In the genomic region with DNA sequence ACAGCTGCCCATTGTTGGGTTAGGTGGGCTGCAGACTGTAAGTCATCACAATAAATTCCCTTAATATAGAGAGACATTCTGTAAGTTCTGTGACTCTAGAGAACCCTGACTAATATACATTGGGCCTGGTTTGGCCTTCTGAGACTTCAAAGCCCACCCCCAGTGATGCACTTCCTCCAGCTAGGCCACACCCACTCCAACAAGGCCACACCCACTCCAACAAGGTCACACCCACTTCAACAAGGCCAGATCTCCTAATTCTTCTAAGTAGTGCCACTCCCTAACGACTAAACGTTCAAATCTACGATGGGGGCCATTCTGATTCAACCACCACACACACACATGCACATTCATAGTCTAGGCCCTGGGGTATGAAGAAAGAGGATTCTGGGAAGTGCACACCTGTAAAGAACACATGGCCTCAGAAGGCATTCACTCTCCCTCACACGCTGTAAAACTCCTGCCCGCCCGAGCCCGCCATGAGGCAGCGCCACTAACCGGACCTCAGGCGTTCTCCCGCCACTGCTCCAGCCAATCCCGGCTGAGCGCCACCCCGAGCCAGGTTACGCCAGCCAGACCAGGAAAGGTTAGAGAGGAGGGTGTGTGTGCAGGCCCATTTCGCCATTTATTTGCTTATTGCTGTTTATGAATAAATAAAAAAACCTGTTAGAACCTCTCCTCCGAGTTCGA, we compare ENCODE assay signal across 20 mouse cellular contexts. TPM values are rescaled to one million over a fixed set of nuclear protein-coding genes. Genes with fewer than 3 reads are reported as not detected.
DNase-seq lines count a peak whose midpoint lies in the region; ATAC-seq and TF ChIP-seq lines count a peak whose summit lies in the region.
"Had no signal": no experiment of that assay in that cellular context is flagged by ENCODE, and none has a peak within 500 bp of the region (broad histone marks: within the 10 kb centered on the region; RNA-seq: fewer than 3 reads in every experiment).

No protein-coding gene starts in this region.

- no peak for DNase-seq in embryonic facial prominence, embryonic 10.5 days (ENCODE audit: low spot score)
- DNase-seq in limb, embryonic 10.5 days (ENCODE audit: low spot score) = no peak
- DNase-seq in ES-E14 (ENCODE audit: low read depth, low spot score) = no peak
- no peak for DNase-seq in lung, postnatal 4 days
- DNase-seq: adrenal gland, adult 2 months; adrenal gland, postnatal 14 days; cerebellum, adult 11 months; cerebellum, adult 2 months; cerebellum, adult 9-11 months; cerebellum, postnatal 25 days; gastrocnemius, postnatal 10 days; gastrocnemius, postnatal 36 days had no signal

- H3K4me2 ChIP-seq in embryonic facial prominence, embryonic 13.5 days = no peak overlapping the region
- H3K4me2 ChIP-seq in limb, embryonic 12.5 days = no peak overlapping the region
- H3K4me2 ChIP-seq in kidney, embryonic 14.5 days (replicated peaks; ENCODE audit: low read depth, low read length) = no peak overlapping the region
- H3K4me2 ChIP-seq: forebrain, embryonic 13.5 days; hindbrain, embryonic 12.5 days; hindbrain, embryonic 15.5 days had no signal

- H3K27ac ChIP-seq in embryonic facial prominence, embryonic 13.5 days = no peak overlapping the region
- H3K27ac ChIP-seq in embryonic facial prominence, embryonic 10.5 days (replicated peaks) = no peak overlapping the region
- no peak overlapping the region for H3K27ac ChIP-seq in limb, embryonic 12.5 days
- no peak overlapping the region for H3K27ac ChIP-seq in limb, embryonic 10.5 days
- H3K27ac ChIP-seq in ES-E14 (ENCODE audit: insufficient read depth, low read depth, low read length, poor library complexity, severe bottlenecking) = no peak overlapping the region
- H3K27ac ChIP-seq in kidney, embryonic 14.5 days (ENCODE audit: low read depth, low read length) = no peak overlapping the region
- H3K27ac ChIP-seq: forebrain, embryonic 10.5 days; forebrain, embryonic 13.5 days; hindbrain, embryonic 12.5 days; hindbrain, embryonic 15.5 days had no signal

- peaks cover 8% of the 10 kb centered on the region; the same call in 1 of the 2 replicates for H3K9me3 ChIP-seq in embryonic facial prominence, embryonic 13.5 days
- H3K9me3 ChIP-seq in embryonic facial prominence, embryonic 10.5 days = peaks cover 22% of the 10 kb centered on the region; the same call in 1 of the 2 replicates
- peaks cover 19% of the 10 kb centered on the region for H3K9me3 ChIP-seq in limb, embryonic 12.5 days
- 0 out of 2 replicates have a peak, but pooled peaks cover 7% of the 10 kb centered on the region for H3K9me3 ChIP-seq in limb, embryonic 10.5 days (replicated peaks)
- no peaks in the 10 kb centered on the region for H3K9me3 ChIP-seq in ES-E14 (ENCODE audit: control insufficient read depth, insufficient read depth, low read depth, low read length)
- peaks cover 6% of the 10 kb centered on the region; the same call in 1 of the 2 replicates for H3K9me3 ChIP-seq in kidney, embryonic 14.5 days (ENCODE audit: control insufficient read depth, low read length)
- H3K9me3 ChIP-seq: hindbrain, embryonic 15.5 days had no signal

- H3K4me1 ChIP-seq in embryonic facial prominence, embryonic 13.5 days = no peaks in the 10 kb centered on the region
- H3K4me1 ChIP-seq in embryonic facial prominence, embryonic 10.5 days = 0 out of 2 replicates have a peak, but pooled peaks cover 3% of the 10 kb centered on the region
- H3K4me1 ChIP-seq in limb, embryonic 12.5 days (replicated peaks) = no peaks in the 10 kb centered on the region
- H3K4me1 ChIP-seq in limb, embryonic 10.5 days = no peaks in the 10 kb centered on the region
- H3K4me1 ChIP-seq in ES-E14 (ENCODE audit: control insufficient read depth in 2 of 2, insufficient read depth in 2 of 2, low read length in 2 of 2, poor library complexity in 1 of 2) = peaks cover 0 to 2% of the 10 kb centered on the region in 2 experiments; a peak in 1 of 4 replicates
- no peaks in the 10 kb centered on the region for H3K4me1 ChIP-seq in kidney, embryonic 14.5 days (ENCODE audit: control insufficient read depth, insufficient read depth, low read length)
- H3K4me1 ChIP-seq: forebrain, embryonic 10.5 days; forebrain, embryonic 13.5 days; hindbrain, embryonic 12.5 days; hindbrain, embryonic 15.5 days had no signal

- no peaks in the 10 kb centered on the region for H3K36me3 ChIP-seq in embryonic facial prominence, embryonic 13.5 days
- H3K36me3 ChIP-seq in embryonic facial prominence, embryonic 10.5 days (replicated peaks) = no peaks in the 10 kb centered on the region
- H3K36me3 ChIP-seq in limb, embryonic 12.5 days = no peaks in the 10 kb centered on the region
- no peaks in the 10 kb centered on the region for H3K36me3 ChIP-seq in limb, embryonic 10.5 days
- no peaks in the 10 kb centered on the region; the same call in 1 of the 2 replicates for H3K36me3 ChIP-seq in ES-E14 (ENCODE audit: control insufficient read depth, insufficient read depth, low read length, poor library complexity, severe bottlenecking)
- H3K36me3 ChIP-seq in kidney, embryonic 14.5 days (ENCODE audit: control insufficient read depth, insufficient read depth, low read length) = no peaks in the 10 kb centered on the region
- H3K36me3 ChIP-seq: forebrain, embryonic 10.5 days; hindbrain, embryonic 12.5 days; hindbrain, embryonic 15.5 days had no signal

- no peak overlapping the region for H3K4me3 ChIP-seq in embryonic facial prominence, embryonic 13.5 days
- H3K4me3 ChIP-seq in embryonic facial prominence, embryonic 10.5 days = no peak overlapping the region
- H3K4me3 ChIP-seq in limb, embryonic 12.5 days (replicated peaks) = no peak overlapping the region
- no peak overlapping the region for H3K4me3 ChIP-seq in limb, embryonic 10.5 days
- no peak overlapping the region for H3K4me3 ChIP-seq in ES-E14 (ENCODE audit: insufficient read depth in 1 of 2, low read depth in 1 of 2, low read length in 2 of 2, poor library complexity in 1 of 2, severe bottlenecking in 1 of 2)
- no peak overlapping the region for H3K4me3 ChIP-seq in kidney, embryonic 14.5 days (ENCODE audit: low read length)
- H3K4me3 ChIP-seq: forebrain, embryonic 10.5 days; forebrain, embryonic 13.5 days; hindbrain, embryonic 12.5 days; hindbrain, embryonic 15.5 days had no signal

- no peak overlapping the region for H3K9ac ChIP-seq in embryonic facial prominence, embryonic 13.5 days
- H3K9ac ChIP-seq in limb, embryonic 12.5 days (replicated peaks) = no peak overlapping the region
- H3K9ac ChIP-seq in ES-E14 (ENCODE audit: insufficient read depth, low read depth, low read length, poor library complexity, severe bottlenecking) = 0 out of 2 replicates have a peak overlapping the region, but pooled peaks have one; percentile 2
- H3K9ac ChIP-seq in kidney, embryonic 14.5 days (ENCODE audit: low read depth, low read length) = no peak overlapping the region
- H3K9ac ChIP-seq: forebrain, embryonic 13.5 days; hindbrain, embryonic 12.5 days; hindbrain, embryonic 15.5 days had no signal

- WGBS in embryonic facial prominence, embryonic 13.5 days = 89% methylated on average over 18 of the region's 18 CpGs
- 93% methylated on average over 18 of the region's 18 CpGs for WGBS in embryonic facial prominence, embryonic 10.5 days
- 92% methylated on average over 18 of the region's 18 CpGs for WGBS in limb, embryonic 12.5 days
- WGBS in limb, embryonic 10.5 days = 92% methylated on average over 18 of the region's 18 CpGs
- WGBS in kidney, embryonic 14.5 days = 93% methylated on average over 18 of the region's 18 CpGs

- in situ Hi-C loops in ES-E14 (cut with MboI; ENCODE audit: low sequenced_read_pairs in 2 of 2, unreplicated experiment in 2 of 2) = no loop called here

- H3K27me3 ChIP-seq in embryonic facial prominence, embryonic 13.5 days = no peaks in the 10 kb centered on the region
- no peaks in the 10 kb centered on the region for H3K27me3 ChIP-seq in embryonic facial prominence, embryonic 10.5 days (replicated peaks; ENCODE audit: low read depth, poor library complexity, severe bottlenecking)
- H3K27me3 ChIP-seq in limb, embryonic 12.5 days = no peaks in the 10 kb centered on the region
- H3K27me3 ChIP-seq in limb, embryonic 10.5 days (ENCODE audit: low read depth, poor library complexity, severe bottlenecking) = no peaks in the 10 kb centered on the region
- H3K27me3 ChIP-seq in kidney, embryonic 14.5 days (ENCODE audit: control insufficient read depth, insufficient read depth, low read length) = no peaks in the 10 kb centered on the region
- H3K27me3 ChIP-seq: forebrain, embryonic 13.5 days; hindbrain, embryonic 12.5 days; hindbrain, embryonic 15.5 days had no signal

- ATAC-seq in embryonic facial prominence, embryonic 13.5 days (ENCODE audit: insufficient number of reproducible peaks, insufficient read depth, low FRiP score, low TSS enrichment, low read depth) = 0 out of 2 replicates have a peak, but pooled peaks have one; percentile 32
- ATAC-seq in limb, embryonic 12.5 days (ENCODE audit: insufficient number of reproducible peaks, insufficient read depth, low FRiP score, low TSS enrichment, low read depth) = 0 out of 2 replicates have a peak, but pooled peaks have one; percentile 26
- no peak for ATAC-seq in kidney, embryonic 14.5 days (ENCODE audit: low FRiP score, low TSS enrichment)
- ATAC-seq: forebrain, embryonic 13.5 days; forebrain, embryonic 16.5 days had no signal

TF ChIP-seq in ES-E14, 5 proteins besides CTCF, POLR2A, EP300 and RAD21:
- TF ChIP-seq ZC3H11A (IDR thresholded peaks at IDR 0.05; ENCODE audit: borderline replicate concordance, low read depth, low read length) (no peak), HCFC1 (IDR thresholded peaks at IDR 0.05; ENCODE audit: borderline replicate concordance, insufficient read depth, low read length) (no peak), MAFK (IDR thresholded peaks at IDR 0.05; ENCODE audit: insufficient read depth, low read depth, low read length) (no peak), CHD2 (IDR thresholded peaks at IDR 0.05; ENCODE audit: low read depth, low read length) (no peak), ZNF384 (IDR thresholded peaks at IDR 0.05; ENCODE audit: low read depth, low read length) (no peak)
TF ChIP-seq in ES-E14: peak in this region for 0.

RNA-seq across cellular contexts. Expression of a gene that starts 20.7 kb away (rescaled TPM):
- 3.1 and 3.2 TPM in 2 replicates for polyA plus RNA-seq in embryonic facial prominence, embryonic 13.5 days (2015; fragmentation: Nextera tagmentation; extraction: Ambion mirVana)
- polyA plus RNA-seq in embryonic facial prominence, embryonic 10.5 days (2016; fragmentation: Nextera tagmentation; extraction: Ambion mirVana) = 2.8 and 3.6 TPM in 2 replicates
- 2.6 and 2.9 TPM in 2 replicates for polyA plus RNA-seq in limb, embryonic 12.5 days (2016; fragmentation: Nextera tagmentation; extraction: Ambion mirVana)
- 2.8 and 2.9 TPM in 2 replicates for polyA plus RNA-seq in limb, embryonic 10.5 days (2016; fragmentation: Nextera tagmentation; extraction: Ambion mirVana)
- total RNA-seq in ES-E14 (2012; rRNA removed) = 5.2 and 8.6 TPM in 2 replicates
- polyA plus RNA-seq in kidney, embryonic 14.5 days (2014; fragmentation: Nextera tagmentation; extraction: Ambion mirVana) = 2.6 and 3.6 TPM in 2 replicates
